Mouse (Mus musculus): ENCODE measurements around the gene Shf. TPM values are rescaled to one million over a fixed set of nuclear protein-coding genes. Genes with fewer than 3 reads are reported as not detected.
A peak's percentile ranks its signal among the peaks of the same experiment; 100 is the strongest.
"Not testable (repeated sequence)": the region's sequence is repeated elsewhere in the genome, so short reads cannot be mapped to it uniquely, and the experiment has no call there.

Gene Shf
- polyA plus RNA-seq, 1 experiment from 2014 or later, result 3.5 TPM

DNA sequence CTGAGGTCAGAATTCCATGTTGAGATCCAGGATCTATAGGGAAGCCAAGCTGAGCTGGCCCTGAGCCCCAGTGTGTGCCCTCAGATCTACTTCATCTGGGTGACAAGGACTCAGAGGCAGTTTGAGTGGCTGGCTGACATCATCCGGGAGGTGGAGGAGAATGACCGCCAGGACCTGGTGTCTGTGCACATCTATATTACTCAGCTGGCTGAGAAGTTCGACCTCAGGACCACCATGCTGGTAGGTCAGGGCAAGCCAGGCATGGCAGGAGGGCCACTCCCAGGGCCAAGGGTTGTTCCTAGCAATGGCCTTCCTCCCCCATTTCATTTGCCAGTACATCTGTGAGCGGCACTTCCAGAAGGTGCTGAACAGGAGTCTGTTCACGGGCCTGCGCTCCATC lies 22.8 kb downstream of the Shf start:
- not testable (repeated sequence) for ATAC-seq (ENCODE audit: low FRiP score, low TSS enrichment); H3K27ac ChIP-seq (ENCODE audit: low read depth, low read length); H3K4me3 ChIP-seq (ENCODE audit: low read length); H3K9ac ChIP-seq (ENCODE audit: low read depth, low read length); H3K9me3 ChIP-seq (ENCODE audit: control insufficient read depth, low read length); H3K36me3 ChIP-seq (ENCODE audit: control insufficient read depth, insufficient read depth, low read length); H3K27me3 ChIP-seq (ENCODE audit: control insufficient read depth, insufficient read depth, low read length); H3K4me2 ChIP-seq (replicated peaks; ENCODE audit: low read depth, low read length)
- WGBS, result 84% methylated on average over 6 of the region's 6 CpGs
- H3K4me1 ChIP-seq (ENCODE audit: control insufficient read depth, insufficient read depth, low read length), result peaks cover 12% of the 10 kb centered on the region; the same call in 1 of the 2 replicates

DNA sequence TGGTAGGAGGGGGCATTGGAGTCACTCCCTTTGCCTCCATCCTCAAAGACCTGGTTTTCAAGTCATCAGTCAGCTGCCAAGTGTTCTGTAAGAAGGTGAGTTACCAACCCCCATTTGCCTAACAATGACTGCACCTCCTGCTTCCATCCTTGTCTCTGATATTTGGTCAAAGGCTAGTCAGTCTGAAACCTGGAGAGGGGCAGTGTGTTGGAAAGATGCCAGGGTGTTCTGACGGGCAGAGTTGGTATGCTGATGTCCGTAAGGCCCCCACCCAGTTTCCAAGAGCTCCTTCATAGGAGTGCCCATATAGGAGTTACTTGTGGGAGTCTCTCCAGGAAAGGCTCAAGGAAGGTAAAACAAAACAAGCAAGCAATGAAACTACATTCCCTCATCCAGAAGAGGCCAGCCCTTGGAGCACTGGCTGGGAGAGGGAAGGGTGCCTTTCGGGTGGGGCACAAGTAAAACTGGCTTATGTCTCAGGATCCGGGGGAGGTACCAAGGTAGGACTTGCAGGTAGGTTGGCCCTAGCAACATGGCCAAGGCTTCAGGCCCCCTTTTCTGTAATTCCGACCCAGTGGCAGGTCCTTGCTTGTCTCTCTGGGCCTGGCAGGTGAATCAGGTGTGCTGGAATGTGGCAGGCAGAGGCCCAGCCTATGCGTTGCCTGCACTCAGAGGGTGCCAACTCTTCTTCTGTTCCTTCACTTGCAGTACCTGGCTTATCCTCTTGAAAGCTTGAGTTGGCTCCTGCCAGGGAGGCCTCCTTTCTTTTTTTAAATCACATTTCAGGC lies 23.7 kb downstream of the Shf start:
- WGBS, result 82% methylated on average over 6 of the region's 6 CpGs
- H3K9me3 ChIP-seq (ENCODE audit: control insufficient read depth, low read length), result no peaks in the 10 kb centered on the region
- ATAC-seq (ENCODE audit: low FRiP score, low TSS enrichment), result no peak
- H3K27ac ChIP-seq (ENCODE audit: low read depth, low read length), result no peak overlapping the region
- H3K36me3 ChIP-seq (ENCODE audit: control insufficient read depth, insufficient read depth, low read length), result no peaks in the 10 kb centered on the region
- no peaks in the 10 kb centered on the region for H3K27me3 ChIP-seq (ENCODE audit: control insufficient read depth, insufficient read depth, low read length)
- H3K4me2 ChIP-seq (replicated peaks; ENCODE audit: low read depth, low read length), result no peak overlapping the region
- H3K4me1 ChIP-seq (ENCODE audit: control insufficient read depth, insufficient read depth, low read length), result peaks cover 12% of the 10 kb centered on the region; the same call in 1 of the 2 replicates
- no peak overlapping the region for H3K4me3 ChIP-seq (ENCODE audit: low read length)
- no peak overlapping the region for H3K9ac ChIP-seq (ENCODE audit: low read depth, low read length)

DNA sequence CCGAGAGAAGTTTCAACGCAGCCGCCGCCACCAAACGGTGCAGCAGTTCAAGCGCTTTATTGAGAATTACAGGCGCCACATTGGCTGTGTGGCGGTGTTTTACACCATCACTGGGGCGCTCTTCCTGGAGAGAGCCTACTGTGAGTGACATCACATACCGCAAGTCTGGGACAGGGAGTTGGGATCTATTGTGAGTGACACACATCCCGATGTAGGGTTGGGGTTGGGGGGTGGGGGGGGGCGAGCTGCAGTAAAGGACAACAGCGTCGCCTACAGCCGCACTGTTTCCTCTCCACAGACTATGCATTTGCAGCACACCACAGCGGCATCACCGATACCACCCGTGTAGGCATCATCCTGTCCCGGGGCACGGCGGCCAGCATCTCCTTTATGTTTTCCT lies 31.7 kb downstream of the Shf start:
- no peak overlapping the region for H3K27ac ChIP-seq (ENCODE audit: low read depth, low read length)
- ATAC-seq (ENCODE audit: low FRiP score, low TSS enrichment), result no peak

DNA sequence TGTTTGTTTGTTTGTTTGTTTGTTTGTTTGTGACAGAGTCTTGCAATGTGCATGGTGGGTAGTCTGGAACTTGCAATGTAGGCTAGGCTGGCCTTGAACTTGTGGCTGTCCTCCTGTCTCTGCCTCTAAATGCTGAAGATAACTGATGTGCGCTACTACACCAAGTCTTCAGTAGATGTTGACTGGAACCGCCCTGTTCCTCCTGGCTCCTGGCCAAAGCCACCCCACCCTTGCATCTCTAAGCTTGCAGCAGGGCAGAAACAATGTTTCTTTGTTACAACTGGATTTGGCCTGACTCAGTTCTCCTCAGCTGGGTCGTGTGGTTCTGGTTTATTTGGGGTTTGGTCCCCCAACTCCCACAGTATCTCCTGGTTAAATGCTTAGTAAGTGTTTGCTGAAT lies 34.8 kb downstream of the Shf start:
- Histone ChIP-seq H3K36me3 (ENCODE audit: control insufficient read depth, insufficient read depth, low read length) (no peaks in the 10 kb centered on the region), H3K9me3 (ENCODE audit: control insufficient read depth, low read length) (no peaks in the 10 kb centered on the region), H3K9ac (ENCODE audit: low read depth, low read length) (no peak overlapping the region), H3K4me3 (ENCODE audit: low read length) (no peak overlapping the region), H3K4me2 (replicated peaks; ENCODE audit: low read depth, low read length) (no peak overlapping the region), H3K27ac (ENCODE audit: low read depth, low read length) (no peak overlapping the region), H3K4me1 (ENCODE audit: control insufficient read depth, insufficient read depth, low read length) (no peaks in the 10 kb centered on the region), H3K27me3 (ENCODE audit: control insufficient read depth, insufficient read depth, low read length) (no peaks in the 10 kb centered on the region; the same call in 1 of the 2 replicates)
- no peak for ATAC-seq (ENCODE audit: low FRiP score, low TSS enrichment)
- WGBS, result 68% methylated on average over 3 of the region's 3 CpGs

More for the DNA sequence above, 31.7 kb downstream of the Shf start:
- Histone ChIP-seq H3K9me3 (ENCODE audit: control insufficient read depth, low read length) (no peaks in the 10 kb centered on the region), H3K4me1 (ENCODE audit: control insufficient read depth, insufficient read depth, low read length) (no peaks in the 10 kb centered on the region), H3K36me3 (ENCODE audit: control insufficient read depth, insufficient read depth, low read length) (no peaks in the 10 kb centered on the region), H3K27me3 (ENCODE audit: control insufficient read depth, insufficient read depth, low read length) (no peaks in the 10 kb centered on the region; the same call in 1 of the 2 replicates), H3K9ac (ENCODE audit: low read depth, low read length) (no peak overlapping the region), H3K4me2 (replicated peaks; ENCODE audit: low read depth, low read length) (peak overlapping the region; percentile 2), H3K4me3 (ENCODE audit: low read length) (no peak overlapping the region)
- 60% methylated on average over 21 of the region's 21 CpGs for WGBS

DNA sequence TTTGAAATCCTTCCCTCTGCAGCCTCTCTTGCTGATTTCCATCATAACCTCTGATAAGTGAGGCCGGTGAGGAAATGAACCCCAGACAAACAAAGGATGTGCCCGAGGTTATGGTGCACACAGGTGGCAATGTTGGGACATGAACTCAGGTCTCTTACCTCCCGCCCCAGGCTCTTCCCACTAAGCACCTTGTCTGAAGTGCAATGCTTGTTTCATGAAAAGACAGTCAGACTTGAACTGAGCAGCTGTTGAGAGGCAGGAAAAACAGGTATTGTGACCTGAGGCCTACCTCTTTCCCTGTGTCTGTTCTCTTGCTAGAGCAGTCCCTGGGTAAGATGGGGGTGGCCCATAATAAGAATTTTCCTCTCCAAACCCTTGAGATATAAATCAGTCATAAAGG lies 36.7 kb downstream of the Shf start:
- Histone ChIP-seq H3K27ac (ENCODE audit: low read depth, low read length) (no peak overlapping the region), H3K4me2 (replicated peaks; ENCODE audit: low read depth, low read length) (no peak overlapping the region), H3K36me3 (ENCODE audit: control insufficient read depth, insufficient read depth, low read length) (no peaks in the 10 kb centered on the region), H3K9ac (ENCODE audit: low read depth, low read length) (no peak overlapping the region), H3K9me3 (ENCODE audit: control insufficient read depth, low read length) (no peaks in the 10 kb centered on the region), H3K4me1 (ENCODE audit: control insufficient read depth, insufficient read depth, low read length) (no peaks in the 10 kb centered on the region), H3K27me3 (ENCODE audit: control insufficient read depth, insufficient read depth, low read length) (no peaks in the 10 kb centered on the region), H3K4me3 (ENCODE audit: low read length) (no peak overlapping the region)
- ATAC-seq (ENCODE audit: low FRiP score, low TSS enrichment), result no peak
- 74% methylated on average over 3 of the region's 3 CpGs for WGBS

DNA sequence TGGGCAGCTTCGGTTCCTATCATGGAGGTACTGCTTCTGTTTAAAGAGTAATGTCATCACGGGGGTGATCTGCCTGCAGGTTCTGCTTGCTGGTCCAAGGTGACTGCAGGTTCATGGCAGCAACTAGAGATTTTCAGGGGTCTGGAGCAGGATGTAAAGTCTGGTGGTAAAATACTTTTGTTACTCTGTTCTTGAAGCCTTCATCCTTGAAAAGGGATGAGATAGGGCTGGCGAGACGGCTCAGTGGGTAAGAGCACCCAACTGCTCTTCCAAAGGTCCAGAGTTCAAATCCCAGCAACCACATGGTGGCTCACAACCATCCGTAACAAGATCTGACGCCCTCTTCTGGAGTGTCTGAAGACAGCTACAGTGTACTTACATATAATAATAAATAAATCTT lies 38.6 kb downstream of the Shf start:
- not testable (repeated sequence) for H3K9ac ChIP-seq (ENCODE audit: low read depth, low read length); H3K4me2 ChIP-seq (replicated peaks; ENCODE audit: low read depth, low read length); ATAC-seq (ENCODE audit: low FRiP score, low TSS enrichment); H3K4me1 ChIP-seq (ENCODE audit: control insufficient read depth, insufficient read depth, low read length); H3K36me3 ChIP-seq (ENCODE audit: control insufficient read depth, insufficient read depth, low read length); H3K9me3 ChIP-seq (ENCODE audit: control insufficient read depth, low read length); H3K27me3 ChIP-seq (ENCODE audit: control insufficient read depth, insufficient read depth, low read length); H3K27ac ChIP-seq (ENCODE audit: low read depth, low read length); H3K4me3 ChIP-seq (ENCODE audit: low read length)
- 86% methylated on average over 4 of the region's 6 CpGs for WGBS

DNA sequence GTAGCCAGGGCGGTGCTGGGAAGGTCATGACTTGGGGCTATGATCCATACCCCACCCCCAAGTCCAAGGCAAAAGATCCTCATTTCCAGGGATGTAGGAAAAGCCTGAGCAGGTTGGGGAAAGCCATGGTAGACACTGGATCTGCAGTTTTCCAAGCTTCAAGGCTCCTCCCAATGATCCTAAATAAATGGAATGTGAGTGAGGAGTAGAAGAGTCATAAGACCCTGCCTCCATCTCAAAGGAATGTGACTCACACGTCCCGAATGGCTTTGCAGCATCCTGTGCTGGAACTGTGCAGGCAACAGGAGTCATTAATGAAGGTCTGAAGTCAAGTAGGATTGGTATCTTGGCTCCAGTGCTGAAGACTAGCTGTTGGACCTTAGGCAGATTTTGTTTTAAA lies 41.0 kb downstream of the Shf start:
- no peak overlapping the region for H3K27ac ChIP-seq (ENCODE audit: low read depth, low read length)
- no peaks in the 10 kb centered on the region for H3K9me3 ChIP-seq (ENCODE audit: control insufficient read depth, low read length)
- H3K9ac ChIP-seq (ENCODE audit: low read depth, low read length), result no peak overlapping the region
- ATAC-seq (ENCODE audit: low FRiP score, low TSS enrichment), result no peak
- WGBS, result 60% methylated on average over 3 of the region's 3 CpGs
- H3K4me1 ChIP-seq (ENCODE audit: control insufficient read depth, insufficient read depth, low read length), result no peaks in the 10 kb centered on the region
- no peak overlapping the region for H3K4me3 ChIP-seq (ENCODE audit: low read length)
- no peaks in the 10 kb centered on the region for H3K36me3 ChIP-seq (ENCODE audit: control insufficient read depth, insufficient read depth, low read length)
- H3K4me2 ChIP-seq (replicated peaks; ENCODE audit: low read depth, low read length), result no peak overlapping the region
- no peaks in the 10 kb centered on the region for H3K27me3 ChIP-seq (ENCODE audit: control insufficient read depth, insufficient read depth, low read length)

DNA sequence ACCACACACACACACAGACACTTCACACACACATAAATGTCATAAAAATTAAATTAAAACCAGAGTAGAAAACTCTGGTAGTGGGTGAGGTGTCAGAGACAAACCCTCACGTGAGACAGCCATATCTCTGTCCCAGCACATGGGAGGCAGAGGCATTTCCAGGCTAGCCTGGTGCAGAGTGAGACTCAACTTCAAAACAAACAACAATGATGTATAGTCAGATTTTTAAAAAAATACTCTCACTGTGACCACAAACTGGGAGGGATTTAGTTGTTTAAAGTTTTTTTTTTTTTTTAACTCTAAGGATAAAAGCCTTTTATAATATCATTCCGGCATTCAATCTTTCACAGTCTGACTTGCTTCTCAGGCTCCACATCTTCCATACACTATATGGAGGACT lies 43.6 kb downstream of the Shf start:
- no peaks in the 10 kb centered on the region for H3K27me3 ChIP-seq (ENCODE audit: control insufficient read depth, insufficient read depth, low read length)
- no peak overlapping the region for H3K27ac ChIP-seq (ENCODE audit: low read depth, low read length)
- no peak overlapping the region for H3K9ac ChIP-seq (ENCODE audit: low read depth, low read length)
- no peak overlapping the region for H3K4me3 ChIP-seq (ENCODE audit: low read length)
- no peaks in the 10 kb centered on the region for H3K9me3 ChIP-seq (ENCODE audit: control insufficient read depth, low read length)
- no peaks in the 10 kb centered on the region for H3K4me1 ChIP-seq (ENCODE audit: control insufficient read depth, insufficient read depth, low read length)
- no peak overlapping the region for H3K4me2 ChIP-seq (replicated peaks; ENCODE audit: low read depth, low read length)
- 74% methylated on average over 2 of the region's 2 CpGs for WGBS
- no peak for ATAC-seq (ENCODE audit: low FRiP score, low TSS enrichment)
- H3K36me3 ChIP-seq (ENCODE audit: control insufficient read depth, insufficient read depth, low read length), result no peaks in the 10 kb centered on the region

DNA sequence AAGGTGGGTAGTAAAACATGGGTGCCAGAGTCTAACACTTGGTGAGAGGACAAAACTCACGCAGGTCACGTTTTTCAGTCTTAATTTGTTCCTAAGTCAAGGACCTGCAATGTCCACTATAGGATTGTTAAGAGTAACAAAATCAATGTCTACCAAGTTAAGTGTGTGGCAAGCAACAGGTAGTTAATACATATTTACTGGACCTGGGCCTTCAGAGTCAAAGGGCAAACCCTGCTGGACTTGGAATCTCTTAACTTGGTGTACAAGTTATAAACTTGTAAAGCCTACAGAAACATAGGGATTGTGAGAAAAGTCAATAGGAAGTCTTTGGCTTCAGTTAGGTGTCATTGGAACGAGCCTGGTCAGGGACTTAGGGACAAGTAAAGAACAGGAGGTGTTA lies 44.4 kb downstream of the Shf start:
- H3K4me2 ChIP-seq (replicated peaks; ENCODE audit: low read depth, low read length), result no peak overlapping the region
- no peak for ATAC-seq (ENCODE audit: low FRiP score, low TSS enrichment)
- no peaks in the 10 kb centered on the region for H3K27me3 ChIP-seq (ENCODE audit: control insufficient read depth, insufficient read depth, low read length)
- H3K36me3 ChIP-seq (ENCODE audit: control insufficient read depth, insufficient read depth, low read length), result no peaks in the 10 kb centered on the region
- WGBS, result 63% methylated on average over 3 of the region's 3 CpGs
- H3K27ac ChIP-seq (ENCODE audit: low read depth, low read length), result no peak overlapping the region
- H3K9me3 ChIP-seq (ENCODE audit: control insufficient read depth, low read length), result no peaks in the 10 kb centered on the region
- no peaks in the 10 kb centered on the region for H3K4me1 ChIP-seq (ENCODE audit: control insufficient read depth, insufficient read depth, low read length)
- no peak overlapping the region for H3K4me3 ChIP-seq (ENCODE audit: low read length)
- H3K9ac ChIP-seq (ENCODE audit: low read depth, low read length), result no peak overlapping the region

Measured in kidney, embryonic 14.5 days (tissue).